Mouse (Mus musculus): Measurements from ENCODE around the gene Chrng.

The Chrng gene

GRCm38 (mm10) chr1:87204465-87204864, at the start of gene Chrng:
Chrng (plus strand) TSS chr1:87204657.
- no peak for DNase-seq

- DNase-seq = no peak
Measured at GRCm38 (mm10) chr1:87155531-87156198, 48.8 kb upstream of the Chrng start.

- DNase-seq = no peak
Measured at GRCm38 (mm10) chr1:87156199-87156587, 48.3 kb upstream of the Chrng start, which contains the start of gene Ecel1. Ecel1 (minus strand) TSS chr1:87156521.

- DNase-seq = no peak
Measured at GRCm38 (mm10) chr1:87159396-87159795, 45.1 kb upstream of the Chrng start.

- no peak for DNase-seq
Measured at GRCm38 (mm10) chr1:87164164-87164795, 40.2 kb upstream of the Chrng start.

- DNase-seq = no peak
Measured at GRCm38 (mm10) chr1:87164796-87165184, 39.7 kb upstream of the Chrng start.

GRCm38 (mm10) chr1:87170458-87170857, 34.0 kb upstream of the Chrng start:
- no peak for DNase-seq

GRCm38 (mm10) chr1:87171312-87171711, 33.1 kb upstream of the Chrng start:
- DNase-seq = no peak

- no peak for DNase-seq
Measured at GRCm38 (mm10) chr1:87172316-87172715, 32.1 kb upstream of the Chrng start.

- peak; percentile 43 for DNase-seq
Measured at GRCm38 (mm10) chr1:87174006-87174955, 30.2 kb upstream of the Chrng start.

GRCm38 (mm10) chr1:87175852-87176292, 28.6 kb upstream of the Chrng start:
- no peak for DNase-seq

GRCm38 (mm10) chr1:87180896-87181295, 23.6 kb upstream of the Chrng start:
- no peak for DNase-seq

- DNase-seq = no peak
Measured at GRCm38 (mm10) chr1:87183013-87183412, 21.4 kb upstream of the Chrng start, which contains the start of gene Prss56. Prss56 (plus strand) TSS chr1:87183313.

GRCm38 (mm10) chr1:87183998-87184750, 20.3 kb upstream of the Chrng start:
- DNase-seq = no peak

- peak; percentile 62 for DNase-seq
Measured at GRCm38 (mm10) chr1:87184751-87185139, 19.7 kb upstream of the Chrng start.

- no peak for DNase-seq
Measured at GRCm38 (mm10) chr1:87185526-87185925, 18.9 kb upstream of the Chrng start.

GRCm38 (mm10) chr1:87186261-87187036, 18.0 kb upstream of the Chrng start:
- DNase-seq = no peak

GRCm38 (mm10) chr1:87187037-87187355, 17.5 kb upstream of the Chrng start:
- DNase-seq = peak; percentile 71

GRCm38 (mm10) chr1:87190429-87190828, 14.0 kb upstream of the Chrng start, which contains the start of gene Chrnd:
Chrnd (plus strand) TSS chr1:87190607.
- DNase-seq = no peak

- no peak for DNase-seq
Measured at GRCm38 (mm10) chr1:87197296-87197695, 7.2 kb upstream of the Chrng start.

GRCm38 (mm10) chr1:87198119-87199065, 6.1 kb upstream of the Chrng start:
- DNase-seq = no peak
